In genomic region chr10:95291133-95291876, GRCm38 (mm10) we compare ENCODE assay signal across 15 mouse cellular contexts. TPM values are rescaled to one million over a fixed set of nuclear protein-coding genes. Genes with fewer than 3 reads are reported as not detected.
A peak's percentile ranks its signal among the peaks of the same experiment; 100 is the strongest.
DNase-seq lines count a peak whose midpoint lies in the region; ATAC-seq and TF ChIP-seq lines count a peak whose summit lies in the region.
"Had no signal": no experiment of that assay in that cellular context is flagged by ENCODE, and none has a peak within 500 bp of the region (broad histone marks: within the 10 kb centered on the region; RNA-seq: fewer than 3 reads in every experiment).

No protein-coding gene starts in this region.

- no peak for TF ChIP-seq POLR2A in testis, adult 2 months (IDR thresholded peaks at IDR 0.05; ENCODE audit: control insufficient read depth, low read depth, low read length)

- no peaks in the 10 kb centered on the region; the same call in 1 of the 2 replicates for H3K4me1 ChIP-seq in testis, adult 2 months (ENCODE audit: control insufficient read depth, insufficient read depth, low read length)
- peaks cover 34% of the 10 kb centered on the region for H3K4me1 ChIP-seq in liver, embryonic 11.5 days (replicated peaks; ENCODE audit: control insufficient read depth, insufficient read depth, low read length)
- H3K4me1 ChIP-seq: kidney, embryonic 15.5 days had no signal

- H3K4me3 ChIP-seq in testis, adult 2 months (ENCODE audit: control insufficient read depth, low read depth, low read length): no peak overlapping the region
- no peak overlapping the region for H3K4me3 ChIP-seq in liver, embryonic 11.5 days (ENCODE audit: low read depth, low read length)
- H3K4me3 ChIP-seq: forebrain, embryonic 15.5 days; heart, embryonic 15.5 days; kidney, embryonic 15.5 days had no signal

- DNase-seq in testis, postnatal 14 days (ENCODE audit: low spot score): no peak
- DNase-seq in liver, embryonic 11.5 days (ENCODE audit: low spot score): no peak
- no peak for DNase-seq in thymus, postnatal 10 days (ENCODE audit: low spot score in 2 of 2)
- DNase-seq in urinary bladder, postnatal 36 days (ENCODE audit: low spot score in 2 of 2): no peak
- no peak for DNase-seq in left cerebral cortex, adult 9 months (ENCODE audit: low spot score in 2 of 2)
- DNase-seq: adrenal gland, adult 8-10 months; cerebellum, postnatal 25 days; gastrocnemius, postnatal 14 days; layer of hippocampus, adult 9-11 months; thymus, postnatal 36 days had no signal

- H3K4me2 ChIP-seq in liver, embryonic 11.5 days: peak overlapping the region; percentile 20
- H3K4me2 ChIP-seq: forebrain, embryonic 15.5 days; heart, embryonic 15.5 days; kidney, embryonic 15.5 days had no signal

- no peaks in the 10 kb centered on the region for H3K27me3 ChIP-seq in testis, adult 2 months (ENCODE audit: control insufficient read depth, insufficient read depth, low read length)
- H3K27me3 ChIP-seq in liver, embryonic 11.5 days (replicated peaks; ENCODE audit: control insufficient read depth, insufficient read depth, low read length): no peaks in the 10 kb centered on the region
- H3K27me3 ChIP-seq: forebrain, embryonic 15.5 days; heart, embryonic 15.5 days; kidney, embryonic 15.5 days had no signal

- H3K9ac ChIP-seq in liver, embryonic 11.5 days (ENCODE audit: low read depth, low read length): no peak overlapping the region
- H3K9ac ChIP-seq: forebrain, embryonic 15.5 days; heart, embryonic 15.5 days; kidney, embryonic 15.5 days had no signal

- TF ChIP-seq CTCF in testis, adult 2 months (IDR thresholded peaks at IDR 0.05; ENCODE audit: control insufficient read depth, insufficient read depth, insufficient replicate concordance, low read depth, low read length): no peak

- 54% methylated on average over 13 of the region's 13 CpGs for WGBS in liver, embryonic 11.5 days

- no peaks in the 10 kb centered on the region for H3K36me3 ChIP-seq in testis, adult 2 months (ENCODE audit: control insufficient read depth, insufficient read depth, low read length)
- no peaks in the 10 kb centered on the region for H3K36me3 ChIP-seq in liver, embryonic 11.5 days (ENCODE audit: control insufficient read depth, insufficient read depth, low read length)
- H3K36me3 ChIP-seq: forebrain, embryonic 15.5 days; heart, embryonic 15.5 days; kidney, embryonic 15.5 days had no signal

- H3K9me3 ChIP-seq in liver, embryonic 11.5 days (ENCODE audit: control insufficient read depth, low read length): no peaks in the 10 kb centered on the region
- H3K9me3 ChIP-seq: forebrain, embryonic 15.5 days; heart, embryonic 15.5 days; kidney, embryonic 15.5 days had no signal

- 0 out of 2 replicates have a peak overlapping the region, but pooled peaks have one; percentile 13 for H3K27ac ChIP-seq in testis, adult 2 months (ENCODE audit: control insufficient read depth, insufficient read depth, low read depth, low read length)
- peak overlapping the region; percentile 70; the same call in 1 of the 2 replicates for H3K27ac ChIP-seq in liver, embryonic 11.5 days (ENCODE audit: low read depth, low read length)
- H3K27ac ChIP-seq: forebrain, embryonic 15.5 days; heart, embryonic 15.5 days; kidney, embryonic 15.5 days had no signal

- ATAC-seq in liver, embryonic 11.5 days (replicated peaks; ENCODE audit: low FRiP score): peak; percentile 69
- ATAC-seq in megakaryocyte, adult 5-6 weeks (ENCODE audit: poor library complexity, severe bottlenecking): peak; percentile 88
- ATAC-seq: forebrain, embryonic 15.5 days had no signal

RNA-seq across cellular contexts. Expression of gene Cradd, which starts 32.6 kb away (rescaled TPM):
- polyA plus RNA-seq in testis, adult 2 months (2012; rRNA removed): 4.0 and 4.6 TPM in 2 replicates
- polyA plus RNA-seq in liver, embryonic 11.5 days (2014; fragmentation: Nextera tagmentation; extraction: Ambion mirVana): 10.1 and 10.5 TPM in 2 replicates
- 20.3 and 20.5 TPM in 2 replicates for total RNA-seq in megakaryocyte, adult 5-6 weeks (2015)
- total RNA-seq in megakaryocyte, adult 5-6 weeks (2017): 3.6 and 7.3 TPM in 2 replicates
